Mouse (Mus musculus): ENCODE results near the gene Rps6ka4. TPM values are rescaled to one million over a fixed set of nuclear protein-coding genes. Genes with fewer than 3 reads are reported as not detected.

The Rps6ka4 gene
- total RNA-seq, 2 experiments from 2014 or later, result 26.9 to 33.4 TPM

DNA sequence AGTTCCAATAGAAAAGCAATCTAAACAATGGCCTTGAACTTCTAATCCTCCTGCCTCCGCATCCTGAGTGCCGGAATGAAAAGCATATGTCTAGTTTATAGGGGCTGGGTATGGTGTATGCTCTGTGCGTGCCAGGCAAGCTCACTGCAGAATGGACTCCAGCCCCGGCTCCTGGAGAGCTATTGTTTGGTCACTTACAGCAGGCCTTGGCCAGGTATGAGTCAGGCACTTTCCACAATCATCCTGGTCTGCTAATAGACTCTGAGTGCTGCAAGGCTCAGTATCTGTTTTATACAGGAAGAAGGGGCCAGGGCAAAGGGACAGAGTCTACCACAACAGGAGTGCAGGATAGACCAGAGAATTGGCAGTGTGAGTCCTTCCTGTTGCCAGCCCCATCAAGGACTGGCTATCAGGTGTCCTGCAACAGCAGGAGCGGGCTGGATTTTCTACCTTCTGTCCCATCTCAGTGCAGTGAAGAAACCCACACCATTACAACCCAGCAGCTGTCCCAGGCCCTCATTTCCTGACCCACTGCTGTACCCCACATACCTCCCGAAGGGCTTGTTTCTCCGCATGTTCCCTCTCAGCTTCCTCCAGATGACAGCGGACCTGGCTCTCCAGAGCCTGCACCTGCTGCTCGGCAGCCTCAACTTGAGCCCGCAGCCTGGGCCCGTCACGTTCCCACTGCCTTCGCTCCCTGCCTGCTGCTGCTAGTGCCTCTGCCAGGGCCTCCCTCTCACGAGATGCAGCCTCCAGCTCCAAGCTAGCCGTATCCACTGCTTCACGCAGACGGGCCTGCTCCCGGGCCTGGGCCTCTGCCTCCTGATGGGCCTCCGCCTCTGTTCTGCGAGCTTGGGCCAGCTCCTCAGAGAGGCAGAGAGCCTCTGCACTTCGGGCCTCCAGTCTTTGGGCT is 12.2 kb upstream of the Rps6ka4 start:
- no peak for DNase-seq (ENCODE audit: low spot score in 2 of 2)

DNA sequence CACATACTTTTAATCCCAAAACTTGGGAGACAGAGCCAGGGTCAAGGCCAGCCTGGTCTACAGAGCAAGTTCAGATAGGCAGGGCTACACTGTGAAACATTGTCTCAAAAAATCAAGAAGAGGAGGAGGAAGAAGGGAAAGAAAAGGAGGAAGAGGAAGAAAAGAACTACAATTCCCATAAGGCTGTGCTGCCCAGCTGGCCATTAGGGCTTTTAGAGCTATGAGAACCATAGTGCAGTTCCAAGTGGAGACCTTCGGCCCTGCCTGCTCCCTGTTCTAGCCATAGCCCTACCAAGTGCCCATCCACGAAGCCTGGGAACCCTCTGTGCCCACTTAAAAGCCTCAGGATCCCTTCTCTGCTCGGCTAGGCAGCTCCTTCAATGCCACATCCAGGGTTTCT is 11.1 kb upstream of the Rps6ka4 start:
- DNase-seq (ENCODE audit: low spot score in 2 of 2), result no peak

DNA sequence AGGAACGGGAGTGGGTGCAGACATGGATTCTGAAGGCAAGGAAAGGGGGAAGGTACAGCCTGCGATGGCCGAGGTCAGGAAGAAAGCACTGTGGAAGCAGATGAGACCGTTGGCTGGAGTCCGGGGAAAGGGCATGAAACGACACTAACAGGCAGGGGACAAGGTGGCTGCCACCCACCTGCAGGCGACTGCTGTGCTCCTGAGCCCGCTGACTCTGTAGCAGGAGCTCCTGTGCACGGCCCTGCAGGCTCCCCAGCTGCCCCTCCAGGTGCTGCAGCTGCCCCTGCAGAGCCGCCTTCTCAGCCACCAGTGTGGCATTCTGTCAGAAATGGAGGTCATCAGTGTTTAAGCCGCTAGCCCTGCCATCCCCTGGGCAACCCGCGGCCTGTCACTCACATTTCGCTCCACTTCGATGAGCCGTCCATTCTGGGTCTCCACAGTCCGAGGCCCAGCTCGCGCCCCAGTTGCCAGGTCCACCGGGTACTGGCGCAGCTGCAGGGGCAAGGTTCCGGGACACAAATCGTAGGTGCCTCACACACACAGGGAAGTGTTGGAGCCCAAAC is 9.2 kb upstream of the Rps6ka4 start:
- DNase-seq (ENCODE audit: low spot score in 2 of 2), result no peak

- no peak for DNase-seq (ENCODE audit: low spot score in 2 of 2)
These were observed 7.5 kb upstream of the Rps6ka4 start for GRCm38 (mm10) chr19:6847841-6848517.

- DNase-seq (ENCODE audit: low spot score in 2 of 2), result no peak
These were observed 5.6 kb upstream of the Rps6ka4 start for GRCm38 (mm10) chr19:6846050-6846449.

- DNase-seq (ENCODE audit: low spot score in 2 of 2), result no peak
These were observed 1.9 kb upstream of the Rps6ka4 start for GRCm38 (mm10) chr19:6842353-6842752.

- no peak for DNase-seq (ENCODE audit: low spot score in 2 of 2)
These were observed 809 bp upstream of the Rps6ka4 start for GRCm38 (mm10) chr19:6841292-6841597.

GRCm38 (mm10) chr19:6839615-6840474 is 591 bp downstream of the Rps6ka4 start:
- no peak for DNase-seq (ENCODE audit: low spot score in 2 of 2)

GRCm38 (mm10) chr19:6832363-6832762 is 8.1 kb downstream of the Rps6ka4 start:
- DNase-seq (ENCODE audit: low spot score in 2 of 2), result no peak

DNA sequence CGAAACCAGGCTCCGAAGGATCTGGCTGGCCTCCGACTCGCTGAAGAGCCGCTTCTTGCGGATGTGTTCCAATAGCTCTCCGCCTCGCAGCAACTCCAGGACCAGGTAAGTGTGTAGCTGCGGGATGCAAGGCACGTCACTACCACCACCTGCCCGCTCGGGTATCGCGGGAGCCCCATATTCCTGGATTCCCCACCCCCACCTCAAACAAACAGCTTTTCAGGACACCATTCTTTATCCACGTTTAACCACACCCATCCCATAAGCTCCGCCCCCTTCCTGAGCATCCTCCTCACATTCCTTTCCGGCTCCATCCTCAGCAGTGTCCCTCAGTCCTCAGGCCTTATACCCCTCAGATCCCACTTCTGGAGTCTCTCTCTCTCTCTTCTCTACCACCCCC is 9.1 kb downstream of the Rps6ka4 start:
- no peak for DNase-seq (ENCODE audit: low spot score in 2 of 2)

DNA sequence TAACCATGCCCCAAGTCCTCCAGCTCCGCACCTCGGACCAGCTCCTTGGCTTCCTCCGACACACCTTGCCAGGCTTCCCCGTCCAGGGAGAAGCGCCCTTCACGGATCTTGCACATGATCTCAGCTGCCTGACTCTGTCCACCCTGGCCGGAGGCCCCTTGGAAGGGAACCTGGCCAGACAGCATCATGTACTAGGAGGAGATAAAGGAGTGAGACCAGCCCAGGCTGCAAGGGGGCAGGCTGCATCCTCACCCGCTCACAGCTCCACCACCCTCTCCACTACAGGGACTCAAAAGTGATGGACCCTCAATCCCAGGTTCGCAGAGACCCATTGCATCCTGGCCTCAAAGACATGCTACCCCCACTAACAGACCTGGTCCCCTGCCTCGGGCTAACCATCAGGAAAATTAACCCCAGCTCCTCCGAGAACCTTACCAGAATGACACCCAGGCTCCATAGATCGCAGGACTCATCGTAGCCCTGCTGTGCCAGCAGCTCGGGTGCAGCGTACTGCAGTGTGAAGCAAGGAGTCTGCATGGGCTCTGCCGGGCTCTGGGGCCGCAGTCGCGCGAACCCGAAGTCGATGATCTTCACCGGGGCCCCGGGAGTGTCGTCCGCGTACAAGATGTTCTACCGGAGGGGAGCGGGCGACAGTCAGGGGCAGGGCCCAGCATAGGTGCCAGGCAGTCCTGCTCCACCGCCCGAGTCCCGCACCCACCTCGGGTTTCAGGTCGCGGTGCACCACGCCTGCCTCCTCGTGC is 9.7 kb downstream of the Rps6ka4 start:
- no peak for DNase-seq (ENCODE audit: low spot score in 2 of 2)

GRCm38 (mm10) chr19:6829870-6830555 is 10.4 kb downstream of the Rps6ka4 start:
- no peak for DNase-seq (ENCODE audit: low spot score in 2 of 2)

DNA sequence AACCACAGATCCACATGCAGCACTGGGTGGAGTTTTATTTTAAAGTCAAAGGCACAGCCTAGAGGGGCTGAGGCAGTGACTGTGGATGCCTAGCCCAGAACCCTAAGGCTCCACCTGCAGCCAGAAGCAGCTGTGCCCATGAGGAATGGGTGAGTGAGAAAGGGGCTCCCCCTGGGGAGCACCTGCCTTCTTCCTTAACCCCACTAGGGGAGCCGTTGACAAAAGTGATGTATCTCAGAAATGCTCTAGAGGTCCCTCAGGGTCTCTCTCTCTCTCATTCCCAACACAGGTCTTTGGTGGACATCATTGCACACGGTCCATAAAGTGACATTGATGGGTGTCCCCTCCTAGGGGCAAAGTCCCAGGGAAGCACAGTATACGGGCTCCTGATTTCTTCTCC is 11.4 kb downstream of the Rps6ka4 start:
- no peak for DNase-seq (ENCODE audit: low spot score in 2 of 2)

GRCm38 (mm10) chr19:6826601-6827000 is 13.8 kb downstream of the Rps6ka4 start:
- DNase-seq (ENCODE audit: low spot score in 2 of 2), result no peak

DNA sequence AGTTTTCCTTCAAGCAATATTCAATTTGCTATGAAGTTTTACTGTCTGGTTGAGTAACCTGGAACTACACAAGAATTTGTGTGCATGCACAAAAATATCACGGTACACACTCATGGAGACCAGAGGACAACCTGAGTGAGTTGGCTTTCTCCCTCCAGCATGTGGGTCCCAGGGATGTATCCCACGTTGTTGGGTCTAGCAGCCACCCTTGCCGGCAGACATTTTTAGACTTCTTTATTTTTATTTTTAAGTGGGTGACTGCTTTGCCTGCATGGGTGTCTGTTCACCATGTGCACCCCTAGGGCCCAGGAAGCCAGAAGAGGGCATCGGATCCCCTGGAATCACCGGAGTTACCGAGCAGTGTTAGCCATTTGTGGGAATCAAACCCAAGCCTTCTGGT is 15.1 kb downstream of the Rps6ka4 start:
- no peak for DNase-seq (ENCODE audit: low spot score in 2 of 2)

DNA sequence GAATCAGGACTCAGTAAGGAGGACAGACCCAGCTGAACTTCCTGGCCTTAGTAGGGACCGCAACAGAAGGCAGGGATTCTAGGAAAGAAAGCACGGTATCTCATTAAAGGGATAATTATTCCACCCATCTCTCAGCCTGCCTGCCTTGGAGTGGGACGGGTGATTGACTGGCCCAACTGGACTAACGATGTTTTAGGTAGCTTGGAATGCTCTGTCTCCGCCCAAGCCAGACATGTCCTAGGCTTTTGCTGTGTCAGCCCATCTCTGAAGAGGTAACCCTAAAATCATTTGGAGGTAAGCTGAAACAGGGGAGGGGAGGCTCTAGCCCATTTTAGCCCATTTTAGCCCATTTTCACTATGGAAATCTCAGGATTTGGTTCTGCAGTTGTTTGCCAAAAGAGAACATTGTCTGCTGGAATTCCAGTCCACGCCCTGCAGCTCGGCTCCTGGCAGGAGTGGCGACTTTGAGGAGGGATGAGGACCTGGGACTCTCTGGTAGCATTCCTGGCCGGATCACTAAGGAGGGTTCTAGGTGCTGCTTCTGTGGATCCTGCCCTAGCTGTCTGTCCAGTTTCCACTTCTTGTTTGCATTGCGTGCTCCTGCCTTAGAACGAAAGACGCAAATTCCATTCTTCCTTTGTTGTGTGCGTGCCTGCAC is 19.8 kb downstream of the Rps6ka4 start:
- DNase-seq (ENCODE audit: low spot score in 2 of 2), result no peak

GRCm38 (mm10) chr19:6819143-6819827 is 21.2 kb downstream of the Rps6ka4 start:
- no peak for DNase-seq (ENCODE audit: low spot score in 2 of 2)

DNA sequence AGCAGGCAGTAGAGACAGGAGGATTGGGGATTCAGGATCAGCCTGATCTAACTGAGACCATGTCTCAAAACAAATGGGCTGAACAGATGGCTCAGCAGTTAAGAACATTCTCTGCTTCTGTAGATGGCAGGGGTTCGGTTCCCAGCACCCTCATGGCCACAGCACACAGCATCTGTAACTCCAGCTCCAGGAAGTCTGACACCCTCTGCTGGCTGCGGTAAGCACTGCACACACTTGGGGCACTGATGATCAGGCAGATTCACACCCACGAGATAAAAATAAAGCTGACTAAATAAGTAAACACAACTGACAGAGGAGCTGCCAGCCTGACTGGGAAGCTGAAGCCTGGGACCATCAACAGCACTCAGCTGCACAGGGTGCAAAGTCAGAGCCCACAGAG is 25.5 kb downstream of the Rps6ka4 start:
- no peak for DNase-seq (ENCODE audit: low spot score in 2 of 2)

DNA sequence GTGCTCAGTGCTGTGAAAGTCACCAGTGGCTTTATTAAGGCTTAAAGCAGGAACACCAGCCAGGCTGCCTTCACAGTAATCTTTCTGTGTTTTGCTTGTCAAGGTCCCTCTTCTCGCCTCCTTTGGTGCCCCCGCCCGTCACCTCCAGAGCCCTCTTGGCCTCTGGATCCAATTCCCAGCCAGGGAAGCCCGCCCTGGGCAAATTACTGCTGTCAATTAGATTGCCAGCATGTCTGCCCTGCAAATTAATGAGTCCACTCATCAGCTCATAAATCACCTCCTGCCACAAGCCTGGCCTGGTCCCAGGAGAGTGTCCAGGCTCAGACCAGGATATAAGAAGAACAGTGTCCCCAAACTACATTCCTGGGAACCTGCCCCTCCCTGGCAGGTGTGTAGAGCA is 26.1 kb downstream of the Rps6ka4 start:
- no peak for DNase-seq (ENCODE audit: low spot score in 2 of 2)

Measured in adrenal gland, postnatal 4 days (tissue).